Mouse (Mus musculus): ENCODE measurements around the gene Efemp2.

- no peak for TF ChIP-seq CTCF (IDR thresholded peaks at IDR 0.05; ENCODE audit: borderline replicate concordance, insufficient read depth, low read length)
- TF ChIP-seq POLR2A (IDR thresholded peaks at IDR 0.05; ENCODE audit: low read depth, low read length): no peak
Measured at GRCm38 (mm10) chr19:5455568-5455967, 18.2 kb upstream of the Efemp2 start.

Data from embryonic fibroblast, embryonic 13.5 days (primary cell).